Mouse (Mus musculus) limb, embryonic 11.5 days (tissue): Measurements from ENCODE around the gene Txndc12. TPM values are rescaled to one million over a fixed set of nuclear protein-coding genes. Genes with fewer than 3 reads are reported as not detected.

ENCODE experiments used
- ATAC-seq: fragments of 200-750 bp; cut with Nextera tagmentation; 2 replicates; pipeline ENCODE4 v1.8.0; 2017; ENCODE audit warnings: low read depth; ENCODE audit not compliant: insufficient number of reproducible peaks, low FRiP score, low TSS enrichment
- DNase-seq: peaks from one replicate; pipeline ENCODE4 v3.0.0-alpha.2; 2015; ENCODE audit warnings: low spot score
- H3K27ac ChIP-seq: fragments of 300-500 bp; sonication (generic); replicated peaks from 2 replicates; pipeline ENCODE4 v1.5.1; 2014; ENCODE audit warnings: low read depth, mild to moderate bottlenecking, low read length
- H3K27me3 ChIP-seq: fragments of 300-500 bp; sonication (generic); 2 replicates; pipeline ENCODE4 v1.6.1; 2014; ENCODE audit warnings: mild to moderate bottlenecking, low read length, mixed read lengths; ENCODE audit not compliant: control insufficient read depth, insufficient read depth
- H3K36me3 ChIP-seq: fragments of 300-500 bp; sonication (generic); 2 replicates; pipeline ENCODE4 v1.6.1; 2014; ENCODE audit warnings: mild to moderate bottlenecking, low read length, moderate library complexity, mixed read lengths; ENCODE audit not compliant: control insufficient read depth, insufficient read depth
- H3K4me1 ChIP-seq: fragments of 300-500 bp; sonication (generic); 2 replicates; pipeline ENCODE4 v1.6.1; 2014; ENCODE audit warnings: low read length, mixed read lengths; ENCODE audit not compliant: control insufficient read depth, insufficient read depth
- H3K4me2 ChIP-seq: fragments of 300-500 bp; sonication (generic); 2 replicates; pipeline ENCODE4 v1.6.1; 2014; ENCODE audit warnings: low read depth, mild to moderate bottlenecking, moderate library complexity; ENCODE audit not compliant: severe bottlenecking
- H3K4me3 ChIP-seq: fragments of 300-500 bp; sonication (generic); 2 replicates; pipeline ENCODE4 v1.5.1; 2014; ENCODE audit warnings: low read depth, low read length
- H3K9ac ChIP-seq: fragments of 300-500 bp; sonication (generic); 2 replicates; pipeline ENCODE4 v1.6.1; 2014; ENCODE audit warnings: mild to moderate bottlenecking, low read length
- H3K9me3 ChIP-seq: fragments of 300-500 bp; sonication (generic); 2 replicates; pipeline ENCODE4 v1.6.1; 2016; ENCODE audit warnings: low read length; ENCODE audit not compliant: control insufficient read depth
- WGBS: fragments of 180-500 bp; shearing (Covaris S2); extraction: QIAGEN DNeasy Blood & Tissue Kit; methylation state at CpG from one replicate; pipeline ENCODE4 v1.1.7; 2014; 5-methylcytosine and 5-hydroxymethylcytosine counted together
- polyA plus RNA-seq: library from polyadenylated mRNA; unstranded; fragments of >200 nt; fragmentation: Nextera tagmentation; extraction: Ambion mirVana; gene quantifications from 2 replicates; pipeline ENCODE4 v1.2.1, GENCODE M21; 2014

Gene Txndc12
- polyA plus RNA-seq, 1 experiment from 2014 or later: 116 TPM

DNA sequence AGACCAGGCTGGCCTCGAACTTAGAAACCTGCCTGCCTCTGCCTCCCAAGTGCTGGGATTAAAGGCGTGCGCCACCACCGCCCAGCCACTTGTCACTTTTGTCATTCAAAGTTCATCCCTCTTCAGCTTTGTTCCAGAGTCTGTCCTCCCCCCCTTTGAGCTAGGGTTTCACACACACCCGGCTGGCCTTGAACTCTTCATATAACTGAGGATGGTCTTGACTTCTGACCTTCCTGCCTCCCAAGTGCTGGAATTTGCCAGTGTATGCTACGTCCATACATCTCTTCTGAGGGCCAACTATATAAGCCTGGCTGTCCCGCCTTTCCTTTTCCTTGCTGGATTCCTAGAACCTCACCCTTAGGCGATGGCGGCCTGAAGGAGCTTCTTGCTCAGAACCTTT lies 68.5 kb downstream of the Txndc12 start:
- Histone ChIP-seq H3K27ac (no peak overlapping the region), H3K36me3 (no peaks in the 10 kb centered on the region), H3K9ac (no peak overlapping the region), H3K27me3 (no peaks in the 10 kb centered on the region), H3K9me3 (no peaks in the 10 kb centered on the region), H3K4me2 (no peak overlapping the region), H3K4me1 (no peaks in the 10 kb centered on the region), H3K4me3 (no peak overlapping the region)
- ATAC-seq: no peak
- 92% methylated on average over 9 of the region's 9 CpGs for WGBS
- DNase-seq: no peak

DNA sequence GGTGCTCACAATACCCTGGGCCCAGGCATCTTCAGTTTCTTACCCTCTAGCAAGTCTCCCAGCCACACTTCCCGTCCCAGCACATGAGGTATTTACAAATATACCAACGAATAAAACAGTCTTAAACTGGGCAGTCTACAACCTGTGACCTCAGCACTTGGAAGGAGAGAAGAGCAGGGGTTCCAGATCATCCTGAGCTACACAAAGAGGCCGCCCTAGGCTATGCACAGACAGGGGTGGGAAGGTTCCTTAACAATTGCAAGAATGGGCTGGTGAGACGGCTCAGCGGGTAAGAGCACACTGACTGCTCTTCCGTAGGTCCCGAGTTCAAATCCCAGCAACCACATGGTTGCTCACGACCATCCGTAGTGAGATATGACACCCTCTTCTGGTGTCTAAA lies 68.9 kb downstream of the Txndc12 start:
- Histone ChIP-seq H3K4me1 (no peaks in the 10 kb centered on the region), H3K27ac (no peak overlapping the region), H3K4me2 (no peak overlapping the region), H3K9me3 (no peaks in the 10 kb centered on the region), H3K4me3 (no peak overlapping the region), H3K36me3 (no peaks in the 10 kb centered on the region), H3K9ac (no peak overlapping the region), H3K27me3 (no peaks in the 10 kb centered on the region)
- 94% methylated on average over 9 of the region's 9 CpGs for WGBS
- no peak for ATAC-seq
- no peak for DNase-seq

DNA sequence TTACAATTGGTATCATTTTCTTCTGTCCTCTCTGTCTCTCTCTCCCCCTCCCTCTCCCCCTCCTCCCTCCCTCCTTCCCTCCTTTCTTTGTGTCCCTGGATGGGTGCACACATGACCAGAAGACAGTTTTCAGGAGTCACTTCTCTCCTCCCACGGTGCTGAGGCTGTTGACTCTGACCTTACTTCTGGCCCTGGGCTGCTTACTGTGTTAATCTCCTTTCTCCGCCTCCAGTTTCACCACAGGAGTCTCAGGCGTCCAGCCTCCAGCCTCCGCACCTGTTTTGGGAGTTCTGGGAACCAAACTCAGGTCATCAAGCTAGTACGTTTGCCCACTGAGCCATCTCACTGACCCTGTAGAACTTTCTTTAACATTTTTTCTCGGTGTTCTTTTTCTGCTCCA lies 69.7 kb downstream of the Txndc12 start:
- no peak for ATAC-seq
- Histone ChIP-seq H3K36me3 (no peaks in the 10 kb centered on the region), H3K4me2 (no peak overlapping the region), H3K9me3 (no peaks in the 10 kb centered on the region), H3K9ac (no peak overlapping the region), H3K27me3 (no peaks in the 10 kb centered on the region), H3K27ac (no peak overlapping the region), H3K4me1 (no peaks in the 10 kb centered on the region), H3K4me3 (no peak overlapping the region)
- 53% methylated on average over 6 of the region's 6 CpGs for WGBS
- no peak for DNase-seq

GRCm38 (mm10) chr4:108904790-108905189 lies 70.4 kb downstream of the Txndc12 start:
- no peaks in the 10 kb centered on the region for H3K9me3 ChIP-seq
- 87% methylated on average over 10 of the region's 10 CpGs for WGBS
- H3K4me3 ChIP-seq: no peak overlapping the region
- H3K27ac ChIP-seq: no peak overlapping the region
- H3K27me3 ChIP-seq: no peaks in the 10 kb centered on the region
- no peak overlapping the region for H3K9ac ChIP-seq
- no peak overlapping the region for H3K4me2 ChIP-seq
- DNase-seq (no peak), ATAC-seq (no peak)
- no peaks in the 10 kb centered on the region for H3K36me3 ChIP-seq
- no peaks in the 10 kb centered on the region for H3K4me1 ChIP-seq

DNA sequence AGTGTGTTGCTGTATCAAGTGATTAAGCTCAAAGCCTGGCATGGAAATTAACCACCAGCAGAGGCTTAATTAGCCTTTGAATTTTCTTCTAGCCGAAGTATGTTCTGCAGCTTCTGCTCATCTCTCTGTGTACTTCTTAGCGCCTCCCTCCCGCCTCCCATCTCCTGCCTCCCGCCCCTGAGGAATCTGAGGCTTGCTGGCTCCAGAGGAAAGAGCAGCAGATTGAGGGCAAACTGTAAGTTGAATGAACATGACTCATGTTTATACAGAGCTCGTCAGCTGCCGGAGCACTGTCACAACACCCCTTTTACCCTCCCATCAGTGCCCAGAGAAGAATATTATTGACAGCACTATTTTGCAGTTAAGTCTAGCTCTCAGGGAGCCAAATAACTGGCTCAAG lies 71.5 kb downstream of the Txndc12 start:
- no peak for ATAC-seq
- Histone ChIP-seq H3K27ac (no peak overlapping the region), H3K9me3 (no peaks in the 10 kb centered on the region), H3K9ac (no peak overlapping the region), H3K36me3 (no peaks in the 10 kb centered on the region), H3K4me1 (no peaks in the 10 kb centered on the region), H3K4me3 (no peak overlapping the region), H3K27me3 (no peaks in the 10 kb centered on the region), H3K4me2 (no peak overlapping the region)
- WGBS: 56% methylated on average over 6 of the region's 6 CpGs
- DNase-seq: no peak

GRCm38 (mm10) chr4:108907475-108907874 lies 73.1 kb downstream of the Txndc12 start:
- ATAC-seq: no peak
- no peak overlapping the region for H3K4me2 ChIP-seq
- no peak overlapping the region for H3K4me3 ChIP-seq
- H3K36me3 ChIP-seq: no peaks in the 10 kb centered on the region
- no peaks in the 10 kb centered on the region for H3K4me1 ChIP-seq
- no peak for DNase-seq
- no peak overlapping the region for H3K27ac ChIP-seq
- H3K9ac ChIP-seq: no peak overlapping the region
- no peaks in the 10 kb centered on the region for H3K27me3 ChIP-seq
- no peaks in the 10 kb centered on the region for H3K9me3 ChIP-seq

DNA sequence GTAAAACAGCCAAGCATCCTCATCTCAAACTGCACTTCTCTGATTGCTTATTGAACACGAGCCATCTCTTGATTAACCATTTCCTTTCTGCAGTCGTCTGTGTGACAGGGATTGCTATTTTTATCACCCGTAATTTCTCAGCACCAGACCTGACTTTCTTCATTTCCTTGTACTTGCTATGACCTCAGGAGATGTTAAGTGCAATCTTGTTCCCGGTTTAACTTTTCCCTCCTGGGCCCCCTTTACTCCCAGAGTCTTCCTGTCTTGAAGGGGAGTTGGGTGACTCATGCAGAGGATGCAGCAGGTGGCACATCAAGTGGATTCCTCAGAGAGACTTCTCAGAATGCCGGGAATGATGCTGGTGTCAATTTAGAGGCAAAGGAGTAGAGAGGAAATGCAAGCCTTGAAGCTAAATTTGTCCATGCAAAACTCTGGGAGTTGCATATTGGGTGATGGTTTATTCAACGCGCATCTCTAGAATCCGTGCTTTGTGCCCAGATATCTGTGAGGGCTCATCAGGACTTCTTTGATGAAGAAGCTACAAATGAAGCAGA lies 75.5 kb downstream of the Txndc12 start:
- 73% methylated on average over 8 of the region's 8 CpGs for WGBS
- Histone ChIP-seq H3K4me2 (no peak overlapping the region), H3K27ac (no peak overlapping the region), H3K27me3 (no peaks in the 10 kb centered on the region), H3K9ac (no peak overlapping the region), H3K36me3 (no peaks in the 10 kb centered on the region), H3K4me3 (no peak overlapping the region), H3K4me1 (no peaks in the 10 kb centered on the region), H3K9me3 (no peaks in the 10 kb centered on the region)
- DNase-seq (no peak), ATAC-seq (no peak)

Other genes with a start within 250 kb of the Txndc12 start
- 27.6 and 27.7 TPM in 2 replicates for gene Cc2d1b, start 214.7 kb upstream of the Txndc12 start, polyA plus RNA-seq
- gene 3110021N24Rik, start 115.0 kb upstream of the Txndc12 start, polyA plus RNA-seq: 1.2 and 1.8 TPM in 2 replicates
- gene Zfyve9, start 53.8 kb upstream of the Txndc12 start, polyA plus RNA-seq: 4.7 and 4.8 TPM in 2 replicates
- gene Btf3l4, start 987 bp upstream of the Txndc12 start, polyA plus RNA-seq: 249 and 251 TPM in 2 replicates
- 59.3 and 60.9 TPM in 2 replicates for gene Kti12, start 13.2 kb downstream of the Txndc12 start, polyA plus RNA-seq
- gene A730015C16Rik, start 14.0 kb downstream of the Txndc12 start, polyA plus RNA-seq: 0.71 and 1.5 TPM in 2 replicates
- gene Rab3b, start 44.5 kb downstream of the Txndc12 start, polyA plus RNA-seq: 13.3 and 13.4 TPM in 2 replicates
- 54.6 and 67.7 TPM in 2 replicates for gene Nrd1, start 166.1 kb downstream of the Txndc12 start, polyA plus RNA-seq